Mouse (Mus musculus) stomach, embryonic 16.5 days (tissue): ENCODE results near the gene Mak. TPM values are rescaled to one million over a fixed set of nuclear protein-coding genes. Genes with fewer than 3 reads are reported as not detected.

Experiments
- ATAC-seq: fragments of 200-750 bp; cut with Nextera tagmentation; 2 replicates; pipeline ENCODE4 v1.8.0; 2017; ENCODE audit warnings: moderate number of reproducible peaks, moderate TSS enrichment; ENCODE audit not compliant: insufficient read depth, low FRiP score
- H3K27ac ChIP-seq: fragments of 300-500 bp; sonication (generic); 2 replicates; pipeline ENCODE4 v1.5.1; 2014; ENCODE audit warnings: low read length
- H3K27me3 ChIP-seq: fragments of 300-500 bp; sonication (generic); 2 replicates; pipeline ENCODE4 v1.6.1; 2014; ENCODE audit warnings: low read length, control low read depth, mixed read lengths; ENCODE audit not compliant: control insufficient read depth, insufficient read depth
- H3K36me3 ChIP-seq: fragments of 300-500 bp; sonication (generic); 2 replicates; pipeline ENCODE4 v1.6.1; 2014; ENCODE audit warnings: low read length; ENCODE audit not compliant: control insufficient read depth, insufficient read depth
- H3K4me1 ChIP-seq: fragments of 300-500 bp; sonication (generic); 2 replicates; pipeline ENCODE4 v1.6.1; 2014; ENCODE audit warnings: low read length, control low read depth, mixed read lengths; ENCODE audit not compliant: control insufficient read depth, insufficient read depth
- H3K4me2 ChIP-seq: fragments of 300-500 bp; sonication (generic); 2 replicates; pipeline ENCODE4 v1.6.1; 2014; ENCODE audit warnings: low read depth, low read length, mixed read lengths
- H3K4me3 ChIP-seq: fragments of 300-500 bp; sonication (generic); replicated peaks from 2 replicates; pipeline ENCODE4 v1.5.1; 2014; ENCODE audit warnings: mild to moderate bottlenecking, low read length
- H3K9ac ChIP-seq: fragments of 300-500 bp; sonication (generic); 2 replicates; pipeline ENCODE4 v1.6.1; 2014; ENCODE audit warnings: low read length
- H3K9me3 ChIP-seq: fragments of 300-500 bp; sonication (generic); replicated peaks from 2 replicates; pipeline ENCODE4 v1.6.1; 2016; ENCODE audit warnings: low read length, control low read depth; ENCODE audit not compliant: control insufficient read depth
- WGBS: fragments of 180-500 bp; shearing (Covaris S2); extraction: QIAGEN DNeasy Blood & Tissue Kit; methylation state at CpG from one replicate; pipeline ENCODE4 v1.1.7; 2014; 5-methylcytosine and 5-hydroxymethylcytosine counted together
- polyA plus RNA-seq: library from polyadenylated mRNA; unstranded; fragments of >200 nt; fragmentation: Nextera tagmentation; extraction: Ambion mirVana; gene quantifications from 2 replicates; pipeline ENCODE4 v1.2.1, GENCODE M21; 2015

Gene Mak
- polyA plus RNA-seq, 1 experiment from 2014 or later: 0.49 TPM

DNA sequence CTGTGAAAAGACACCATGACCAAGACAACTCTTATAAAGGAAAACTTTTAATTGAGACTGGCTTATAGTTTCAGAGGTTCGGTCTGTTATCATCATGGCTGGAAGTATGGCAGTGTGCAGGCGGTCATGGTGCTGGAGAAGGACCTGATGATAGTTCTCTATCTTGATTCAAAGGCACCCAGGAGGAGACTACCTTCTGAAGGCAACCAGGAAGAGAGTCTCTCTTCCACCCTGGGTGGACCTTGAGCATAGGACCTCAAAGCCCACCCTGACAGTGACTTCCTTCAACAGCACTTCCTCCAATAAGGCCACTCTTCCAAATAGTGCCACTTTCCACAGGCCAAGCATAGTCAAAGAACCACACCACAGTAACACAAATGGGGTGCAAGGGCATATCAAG is 20.5 kb upstream of the Mak start:
- H3K4me3 ChIP-seq: no peak overlapping the region
- no peaks in the 10 kb centered on the region for H3K27me3 ChIP-seq
- 94% methylated on average over 2 of the region's 2 CpGs for whole genome bisulfite sequencing
- H3K36me3 ChIP-seq: no peaks in the 10 kb centered on the region
- H3K9ac ChIP-seq: no peak overlapping the region
- no peaks in the 10 kb centered on the region for H3K4me1 ChIP-seq
- no peak overlapping the region for H3K27ac ChIP-seq
- no peaks in the 10 kb centered on the region for H3K9me3 ChIP-seq
- no peak for ATAC-seq
- H3K4me2 ChIP-seq: no peak overlapping the region

DNA sequence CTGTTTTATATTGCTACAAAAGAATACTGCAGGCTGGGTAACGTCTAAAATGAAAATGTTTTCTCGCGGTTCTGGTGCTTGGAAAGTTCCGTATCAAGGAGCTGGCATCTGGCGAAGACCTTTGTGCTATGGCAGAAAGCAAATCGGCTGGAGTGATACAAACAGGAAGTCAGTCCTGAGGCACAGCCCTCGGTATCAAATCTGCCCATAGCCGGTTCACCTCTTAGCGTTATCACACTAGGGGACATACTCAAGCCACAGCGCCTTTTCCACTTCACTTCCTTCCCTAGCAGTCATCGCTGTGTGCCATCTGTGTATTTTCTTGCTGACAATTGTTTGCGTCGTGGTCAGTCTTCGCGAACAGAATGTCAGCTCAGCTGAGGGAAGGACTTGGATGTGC is 18.8 kb upstream of the Mak start:
- WGBS: 84% methylated on average over 15 of the region's 15 CpGs
- ATAC-seq: no peak
- Histone ChIP-seq H3K36me3 (no peaks in the 10 kb centered on the region), H3K27me3 (no peaks in the 10 kb centered on the region), H3K4me2 (no peak overlapping the region), H3K4me1 (no peaks in the 10 kb centered on the region), H3K4me3 (no peak overlapping the region), H3K27ac (no peak overlapping the region), H3K9me3 (no peaks in the 10 kb centered on the region), H3K9ac (no peak overlapping the region)

DNA sequence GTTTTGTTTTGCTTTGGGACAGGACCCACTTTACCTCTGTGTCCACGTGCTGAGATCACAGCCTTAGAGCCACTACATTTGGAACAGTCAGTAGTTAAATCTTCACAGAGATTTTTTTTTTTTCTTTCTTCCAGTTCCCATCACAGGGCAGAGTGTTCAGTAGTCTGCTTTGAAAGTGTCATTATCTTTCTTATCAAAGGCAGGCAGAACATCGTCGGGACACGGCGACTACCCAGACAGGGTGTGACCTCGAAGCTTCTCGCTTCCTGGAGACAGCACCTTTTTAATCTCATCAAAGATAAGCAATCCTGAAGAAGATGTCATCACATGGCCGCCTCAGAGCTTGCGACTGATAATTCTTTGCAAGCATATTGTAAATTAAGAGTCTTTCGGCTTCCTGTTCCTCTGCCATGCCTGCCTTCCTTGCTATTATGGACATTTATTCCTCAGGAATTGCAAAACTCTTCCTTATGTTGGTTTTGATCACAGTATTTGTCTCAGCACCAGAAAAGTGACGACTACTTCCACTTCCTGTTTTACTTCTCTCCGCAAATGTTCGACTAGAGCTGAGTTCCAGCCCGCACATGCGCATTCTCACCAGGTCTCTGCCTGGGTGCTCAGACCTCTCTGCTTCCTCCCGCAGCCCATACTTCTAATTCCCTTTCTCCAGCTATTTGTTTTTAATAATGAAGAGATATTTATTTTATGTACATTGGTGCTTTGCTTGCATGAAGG is 18.0 kb upstream of the Mak start:
- Histone ChIP-seq H3K4me1 (no peaks in the 10 kb centered on the region), H3K27me3 (no peaks in the 10 kb centered on the region), H3K4me2 (0 out of 2 replicates have a peak overlapping the region, but pooled peaks have one; percentile 1), H3K9ac (no peak overlapping the region), H3K27ac (no peak overlapping the region), H3K36me3 (no peaks in the 10 kb centered on the region), H3K4me3 (no peak overlapping the region), H3K9me3 (no peaks in the 10 kb centered on the region)
- WGBS: 46% methylated on average over 16 of the region's 16 CpGs
- no peak for ATAC-seq

DNA sequence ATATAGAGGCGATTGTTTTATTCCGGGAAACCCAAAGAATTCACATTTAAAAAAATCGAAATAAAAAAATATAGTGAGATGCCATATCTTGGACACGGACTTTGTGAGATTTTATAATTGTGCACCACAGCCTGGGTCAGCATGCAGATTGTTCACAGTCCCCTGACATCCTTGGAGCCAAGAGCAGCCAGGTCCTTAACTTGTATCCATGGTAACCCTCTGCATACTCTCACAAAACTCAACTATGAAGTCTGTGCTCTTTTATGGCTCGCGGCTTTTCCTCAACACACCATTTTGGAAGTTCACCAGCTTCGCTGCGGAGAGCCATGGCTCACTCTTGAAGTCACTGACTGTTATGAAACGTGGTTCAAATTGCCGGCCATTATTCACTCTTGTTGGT is 14.7 kb upstream of the Mak start:
- Histone ChIP-seq H3K36me3 (no peaks in the 10 kb centered on the region), H3K27me3 (peaks cover 8% of the 10 kb centered on the region; the same call in 1 of the 2 replicates), H3K9ac (no peak overlapping the region), H3K27ac (no peak overlapping the region), H3K4me2 (no peak overlapping the region), H3K4me1 (no peaks in the 10 kb centered on the region; the same call in 1 of the 2 replicates), H3K9me3 (no peaks in the 10 kb centered on the region), H3K4me3 (no peak overlapping the region)
- WGBS: 70% methylated on average over 10 of the region's 10 CpGs
- no peak for ATAC-seq

DNA sequence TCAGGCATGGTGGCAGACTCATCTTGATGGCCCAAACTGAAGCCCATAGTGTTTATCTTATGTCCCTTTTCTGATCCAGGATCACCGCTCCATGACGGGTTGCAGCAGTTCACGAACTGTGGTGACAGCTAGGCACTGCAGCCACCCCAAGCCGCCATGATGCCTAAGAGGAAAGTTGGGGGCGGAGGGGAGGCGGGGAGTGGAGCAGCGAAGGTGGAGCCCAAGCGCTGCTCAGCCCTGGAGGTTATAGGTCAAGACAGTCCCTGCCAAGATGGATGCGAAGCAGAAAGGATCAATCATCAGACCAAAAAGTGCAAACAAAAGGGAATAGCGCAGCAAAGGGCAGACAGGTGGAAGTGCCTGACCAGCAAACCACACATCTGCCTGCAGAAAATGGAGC is 11.8 kb upstream of the Mak start:
- Histone ChIP-seq H3K4me2 (peak overlapping the region; percentile 40), H3K27me3 (peaks cover 8% of the 10 kb centered on the region; the same call in 1 of the 2 replicates), H3K36me3 (no peaks in the 10 kb centered on the region), H3K4me3 (no peak overlapping the region; the same call in 1 of the 2 replicates), H3K9me3 (no peaks in the 10 kb centered on the region), H3K27ac (no peak overlapping the region), H3K4me1 (no peaks in the 10 kb centered on the region; the same call in 1 of the 2 replicates), H3K9ac (no peak overlapping the region)
- 14% methylated on average over 10 of the region's 10 CpGs for WGBS
- no peak for ATAC-seq

DNA sequence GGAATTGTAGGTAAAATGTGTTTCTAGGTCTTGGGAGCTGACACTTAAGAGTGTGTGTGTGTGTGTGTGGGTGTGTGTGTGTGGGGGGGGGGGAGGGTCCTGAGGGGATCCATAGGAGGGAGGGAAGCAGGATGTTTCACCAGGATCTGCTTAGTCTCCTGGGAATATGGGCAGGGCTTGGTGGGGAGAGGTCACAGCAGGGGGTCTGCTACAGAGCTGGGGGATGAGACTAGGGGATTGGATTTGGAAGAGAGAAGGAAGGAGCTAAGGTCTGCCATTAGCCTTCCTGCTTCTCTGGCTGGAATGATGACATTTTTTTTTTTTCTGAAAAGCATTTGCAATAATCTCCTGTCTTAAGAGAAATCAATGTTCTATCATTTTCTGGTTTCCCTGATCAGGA is 9.2 kb upstream of the Mak start:
- Histone ChIP-seq H3K27ac (no peak overlapping the region), H3K27me3 (peaks cover 8% of the 10 kb centered on the region; the same call in 1 of the 2 replicates), H3K9me3 (no peaks in the 10 kb centered on the region), H3K4me3 (no peak overlapping the region), H3K36me3 (no peaks in the 10 kb centered on the region), H3K9ac (no peak overlapping the region), H3K4me2 (no peak overlapping the region), H3K4me1 (no peaks in the 10 kb centered on the region; the same call in 1 of the 2 replicates)
- no peak for ATAC-seq

DNA sequence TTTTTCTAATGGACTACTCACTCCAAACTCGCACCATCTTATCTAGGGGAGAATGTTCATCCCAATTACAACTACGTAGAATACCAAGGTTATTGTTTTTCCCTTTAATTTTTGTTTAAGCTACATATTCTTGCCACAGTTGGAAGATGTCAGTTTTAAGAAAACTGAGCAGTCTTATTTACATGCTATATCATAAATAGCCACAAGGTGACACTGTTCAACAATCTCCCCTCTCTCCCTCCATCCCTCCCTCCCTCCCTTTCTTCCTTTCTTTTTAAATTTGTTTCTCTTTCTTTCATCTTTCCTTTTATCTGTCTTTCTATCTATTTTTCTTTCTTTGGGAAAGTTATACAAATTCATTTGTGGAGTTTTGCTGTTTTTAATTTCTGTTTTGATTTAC is 5.6 kb upstream of the Mak start:
- H3K27ac ChIP-seq: no peak overlapping the region
- no peak overlapping the region for H3K9ac ChIP-seq
- 17% methylated on average over 2 of the region's 2 CpGs for WGBS
- H3K4me1 ChIP-seq: no peaks in the 10 kb centered on the region
- no peak overlapping the region for H3K4me3 ChIP-seq
- ATAC-seq: no peak
- H3K9me3 ChIP-seq: no peaks in the 10 kb centered on the region
- no peak overlapping the region for H3K4me2 ChIP-seq
- H3K27me3 ChIP-seq: no peaks in the 10 kb centered on the region; the same call in 1 of the 2 replicates
- no peaks in the 10 kb centered on the region for H3K36me3 ChIP-seq

DNA sequence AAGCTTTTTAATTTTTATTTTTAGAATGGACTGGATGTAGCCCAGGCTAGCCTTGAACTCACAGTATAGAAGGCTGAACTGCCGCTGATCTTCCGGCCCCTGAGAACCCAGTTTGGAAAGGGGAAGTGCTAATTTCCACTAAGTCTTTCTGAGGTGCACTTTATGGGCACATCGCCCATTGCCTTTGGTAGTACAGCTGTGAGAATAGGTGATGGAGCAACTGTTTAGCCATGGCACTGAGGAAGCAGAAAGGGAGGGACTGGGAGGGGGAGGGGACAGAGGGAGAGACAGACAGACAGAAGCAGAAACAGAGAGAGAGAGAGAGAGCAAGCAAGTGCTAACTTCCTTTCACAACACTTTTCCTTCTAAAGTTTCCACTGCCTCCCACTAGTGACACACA is 5.0 kb upstream of the Mak start:
- Histone ChIP-seq H3K36me3 (no peaks in the 10 kb centered on the region), H3K4me3 (no peak overlapping the region), H3K4me2 (no peak overlapping the region), H3K4me1 (no peaks in the 10 kb centered on the region), H3K27me3 (no peaks in the 10 kb centered on the region; the same call in 1 of the 2 replicates), H3K27ac (no peak overlapping the region), H3K9ac (no peak overlapping the region), H3K9me3 (no peaks in the 10 kb centered on the region)
- no peak for ATAC-seq
- 82% methylated on average over 3 of the region's 3 CpGs for WGBS

DNA sequence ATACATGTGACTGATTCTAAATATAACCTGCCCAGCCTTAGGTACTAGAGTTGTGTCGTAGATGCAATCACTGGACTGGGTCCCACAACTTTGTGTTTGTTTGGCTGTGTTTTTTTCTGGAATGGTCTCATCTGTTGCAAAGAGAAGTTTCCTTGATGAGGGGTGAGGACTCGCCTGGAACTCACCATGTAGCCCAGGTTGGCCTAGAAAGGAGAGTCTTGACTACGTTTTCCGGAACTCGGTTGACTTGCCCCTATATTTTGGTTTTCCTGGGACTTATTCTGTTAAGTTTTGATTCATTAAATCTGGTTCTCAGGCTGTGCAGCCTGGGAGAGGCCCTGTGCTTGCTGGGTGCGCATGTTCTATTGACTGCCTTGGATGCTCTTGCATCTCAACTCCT is 1.2 kb upstream of the Mak start:
- no peak overlapping the region for H3K4me2 ChIP-seq
- no peaks in the 10 kb centered on the region for H3K4me1 ChIP-seq
- no peaks in the 10 kb centered on the region for H3K36me3 ChIP-seq
- H3K9ac ChIP-seq: no peak overlapping the region
- H3K27me3 ChIP-seq: peaks cover 5% of the 10 kb centered on the region; the same call in 1 of the 2 replicates
- 92% methylated on average over 6 of the region's 6 CpGs for WGBS
- H3K27ac ChIP-seq: no peak overlapping the region
- no peak overlapping the region for H3K4me3 ChIP-seq
- ATAC-seq: no peak
- H3K9me3 ChIP-seq: no peaks in the 10 kb centered on the region
